Mouse (Mus musculus) ovary, postnatal 14 days (tissue): ENCODE measurements at regions not wholly inside any gene's neighbourhood (a gene's known extent, or its start where the extent isn't known, plus 50 kb on each side); places are given as distances from the start of the nearest gene placed in this dataset.
"Not testable (repeated sequence)": the region's sequence is repeated elsewhere in the genome, so short reads cannot be mapped to it uniquely, and the experiment has no call there.

ENCODE experiments used
- DNase-seq: peaks from one replicate; pipeline ENCODE4 v3.0.0; 2022; ENCODE audit warnings: low spot score

- no peak for DNase-seq
Observed at GRCm38 (mm10) chr16:15175516-15175915, 141.7 kb upstream of the Gm21897 start.

GRCm38 (mm10) chr16:15185714-15186113, 131.5 kb upstream of the Gm21897 start:
- no peak for DNase-seq

- DNase-seq, result peak; percentile 13
Observed at GRCm38 (mm10) chr16:15194926-15195711, 122.1 kb upstream of the Gm21897 start.

GRCm38 (mm10) chr16:15195931-15196330, 121.3 kb upstream of the Gm21897 start:
- DNase-seq, result not testable (repeated sequence)

- no peak for DNase-seq
Observed at GRCm38 (mm10) chr16:15196855-15197254, 120.4 kb upstream of the Gm21897 start.

- DNase-seq, result no peak
Observed at GRCm38 (mm10) chr16:15215921-15216320, 101.3 kb upstream of the Gm21897 start.

GRCm38 (mm10) chr16:15220961-15221547, 96.2 kb upstream of the Gm21897 start:
- no peak for DNase-seq

GRCm38 (mm10) chr16:15237836-15238235, 79.4 kb upstream of the Gm21897 start:
- DNase-seq, result no peak

- DNase-seq, result no peak
Observed at GRCm38 (mm10) chr16:15238449-15238848, 78.8 kb upstream of the Gm21897 start.

- no peak for DNase-seq
Observed at GRCm38 (mm10) chr16:15250186-15250585, 67.1 kb upstream of the Gm21897 start.

GRCm38 (mm10) chr16:15251686-15252085, 65.6 kb upstream of the Gm21897 start:
- no peak for DNase-seq

- peak; percentile 8 for DNase-seq
Observed at GRCm38 (mm10) chr16:15252666-15253347, 64.5 kb upstream of the Gm21897 start.

GRCm38 (mm10) chr16:15253348-15253693, 63.9 kb upstream of the Gm21897 start:
- no peak for DNase-seq

- no peak for DNase-seq
Observed at GRCm38 (mm10) chr16:15254669-15255068, 62.6 kb upstream of the Gm21897 start.

GRCm38 (mm10) chr16:15259474-15259873, 57.8 kb upstream of the Gm21897 start:
- no peak for DNase-seq

GRCm38 (mm10) chr16:15260069-15260468, 57.2 kb upstream of the Gm21897 start:
- no peak for DNase-seq
